Mouse (Mus musculus) v-Abl transformed pro-B cells (cell line): ENCODE results near the gene Cacng7.

Source experiments
- in situ Hi-C, 2 experiments: fragments of 400-800 bp; cut with MboI; formaldehyde crosslinking; loops; one replicate each; pipeline ENCODE4 v1.15.1; 2025; ENCODE audit not compliant: unreplicated experiment in 2 of 2

Gene Cacng7

DNA sequence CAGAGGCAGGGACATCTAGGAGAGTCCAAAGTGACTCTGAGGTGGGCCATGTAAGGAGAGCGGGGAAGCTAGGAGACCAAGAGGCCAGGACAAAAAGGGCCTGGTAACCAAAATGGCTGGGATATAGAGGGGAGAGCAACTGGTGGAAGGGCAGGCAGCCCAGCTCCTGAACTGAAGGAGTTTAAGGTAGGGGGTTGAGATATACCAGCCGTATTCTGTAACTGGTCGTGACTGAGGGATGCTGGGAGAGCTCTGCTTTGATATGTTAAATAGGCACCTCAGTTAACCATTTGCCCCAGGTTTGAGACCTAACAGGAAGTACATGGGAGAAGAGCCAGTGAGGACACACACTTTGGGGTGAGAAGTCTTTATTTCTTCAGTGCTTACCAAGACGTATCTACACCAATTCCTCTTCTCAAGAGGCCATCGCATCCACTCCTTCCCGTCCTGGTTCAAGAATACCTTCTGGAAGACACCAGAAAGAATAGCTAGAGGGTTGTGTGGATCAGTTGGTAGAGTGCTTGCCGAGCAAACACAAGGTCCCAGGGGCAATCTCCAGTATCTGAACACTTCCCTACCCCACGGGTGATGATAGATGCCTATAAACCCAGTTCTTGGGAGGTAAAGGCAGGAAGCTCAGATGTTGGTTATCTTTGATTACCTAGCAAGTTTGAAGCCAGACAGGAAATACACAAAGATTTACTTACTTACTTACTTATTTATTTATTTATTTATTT lies 31.7 kb upstream of the Cacng7 start:
- in situ Hi-C loops: loop anchor here (5.0 kb wide), 4 partner anchors 34 to 74 kb away; no protein-coding TSS in a partner anchor

DNA sequence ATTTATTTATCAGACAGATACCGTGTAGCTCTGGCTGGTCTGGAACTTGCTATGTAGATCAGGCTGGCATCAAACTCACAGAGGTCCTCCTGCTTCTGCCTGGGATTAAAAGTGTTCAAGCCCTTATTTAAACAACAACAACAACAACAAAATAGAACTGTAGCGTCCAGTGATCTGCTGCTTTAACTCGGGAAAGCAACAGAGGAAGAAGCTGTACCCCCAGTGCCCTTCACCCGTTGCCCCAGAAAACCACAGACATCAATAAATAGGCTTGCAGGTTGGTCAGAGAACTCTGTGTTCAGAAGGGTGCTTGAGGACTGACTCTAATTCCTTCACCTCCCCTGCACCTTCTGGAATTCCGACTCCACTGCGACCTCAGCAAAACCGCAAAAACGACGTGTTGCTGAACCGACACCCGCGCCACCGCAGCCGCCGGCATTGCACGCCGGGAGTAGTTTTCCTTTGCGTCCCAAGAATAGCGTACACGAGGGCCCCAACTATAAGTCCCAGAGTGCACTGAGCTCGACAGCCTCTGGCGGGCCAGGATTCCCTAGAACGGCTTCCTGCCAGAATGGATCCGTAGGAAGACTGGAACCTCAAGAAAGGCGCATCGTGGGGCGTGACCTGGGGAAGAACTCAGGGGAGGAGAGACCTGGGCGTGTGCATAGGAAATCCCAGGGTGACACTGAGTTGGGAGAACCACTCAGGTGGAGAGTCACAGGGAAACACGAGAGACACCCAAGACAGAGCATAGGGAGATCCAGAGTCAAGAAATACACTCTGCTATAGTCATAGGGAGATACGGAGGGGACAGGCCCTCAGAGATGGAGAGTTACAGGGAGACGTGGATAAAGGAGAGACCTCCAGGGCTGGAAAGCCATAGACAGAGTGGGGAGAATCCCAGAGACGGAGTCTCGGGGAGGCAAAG lies 30.9 kb upstream of the Cacng7 start:
- in situ Hi-C loops: loop anchor here (5.0 kb wide), 4 partner anchors 35 to 75 kb away; no protein-coding TSS in a partner anchor

DNA sequence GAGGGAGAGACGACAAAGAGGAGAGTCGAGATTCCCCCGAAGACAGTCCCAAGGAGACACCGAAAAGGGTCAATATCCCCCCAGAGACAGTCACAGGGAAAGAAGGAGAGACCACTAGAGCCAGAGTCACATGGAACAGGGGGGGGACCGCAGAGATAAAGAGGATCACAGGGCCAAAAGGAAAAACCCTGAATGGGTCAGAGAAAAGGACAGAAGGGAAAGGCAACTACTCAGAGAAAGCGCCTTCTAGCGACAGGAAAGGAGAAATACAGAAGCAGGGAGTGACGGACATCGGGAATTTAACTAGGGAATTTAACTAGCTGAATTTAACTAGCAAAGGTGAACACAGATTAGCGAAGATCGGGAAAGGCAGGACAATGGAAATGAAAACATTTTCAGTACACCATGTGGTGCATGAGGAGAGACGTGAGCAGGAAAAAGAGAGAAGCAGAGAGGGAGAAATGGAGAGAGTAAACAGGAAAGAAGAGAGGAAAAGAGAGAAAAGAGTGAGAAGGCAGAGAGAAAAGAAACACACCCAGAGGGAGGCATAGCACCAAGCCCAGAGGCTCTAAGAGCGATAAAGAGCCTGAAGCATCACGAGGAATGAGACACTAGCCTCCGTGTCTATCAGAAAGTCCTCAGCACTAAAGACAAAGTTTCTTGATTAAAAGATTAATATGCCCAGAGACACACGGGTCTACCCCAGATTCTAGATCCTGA lies 30.0 kb upstream of the Cacng7 start:
- in situ Hi-C loops: loop anchor here (5.0 kb wide), 4 partner anchors 35 to 75 kb away; no protein-coding TSS in a partner anchor

DNA sequence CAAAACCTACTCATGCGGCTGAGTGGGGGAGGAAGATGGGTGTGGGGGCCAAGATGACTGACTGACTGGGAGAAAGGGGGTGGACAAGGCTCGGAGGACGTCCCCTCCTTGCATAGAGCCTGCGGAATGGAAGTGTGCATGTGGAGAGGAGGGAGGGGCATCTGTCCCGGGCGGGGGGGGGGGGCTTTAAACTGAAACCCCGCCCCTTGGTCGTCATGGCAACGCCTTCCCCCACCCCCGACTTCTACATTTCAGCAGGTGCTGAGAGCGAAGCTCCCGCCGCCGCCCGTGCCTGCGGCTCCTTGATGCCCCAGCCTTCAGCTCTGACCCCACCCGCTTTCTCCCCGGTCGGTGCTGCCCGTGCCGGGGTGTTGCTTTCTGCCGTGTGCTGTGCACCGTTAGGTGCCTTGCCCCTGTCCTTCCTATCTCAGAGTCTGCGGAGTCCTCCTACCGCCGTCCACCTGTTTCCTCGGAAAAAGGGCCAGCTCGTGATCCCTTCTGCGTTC lies 29.4 kb upstream of the Cacng7 start:
- in situ Hi-C loops: loop anchor here (5.0 kb wide), 4 partner anchors 36 to 76 kb away; no protein-coding TSS in a partner anchor

DNA sequence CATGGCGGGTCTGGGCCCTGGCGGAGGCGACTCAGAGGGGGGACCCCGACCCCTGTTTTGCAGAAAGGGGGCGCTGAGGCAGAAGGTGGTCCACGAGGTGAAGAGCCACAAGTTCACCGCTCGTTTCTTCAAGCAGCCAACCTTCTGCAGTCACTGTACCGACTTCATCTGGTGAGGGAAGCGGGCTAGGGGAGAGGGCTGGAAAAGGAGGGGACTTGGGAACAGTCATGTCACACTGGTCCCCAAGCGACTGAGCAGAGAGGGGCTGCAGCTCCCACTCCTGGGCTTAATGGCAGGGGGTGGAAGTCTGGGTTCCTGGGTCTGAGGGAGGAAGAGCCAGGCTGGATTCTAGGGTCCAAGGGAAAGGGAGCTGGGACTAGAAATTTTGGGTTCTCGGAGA lies 29.0 kb upstream of the Cacng7 start:
- in situ Hi-C loops: loop anchor here (5.0 kb wide), 4 partner anchors 36 to 76 kb away; no protein-coding TSS in a partner anchor

DNA sequence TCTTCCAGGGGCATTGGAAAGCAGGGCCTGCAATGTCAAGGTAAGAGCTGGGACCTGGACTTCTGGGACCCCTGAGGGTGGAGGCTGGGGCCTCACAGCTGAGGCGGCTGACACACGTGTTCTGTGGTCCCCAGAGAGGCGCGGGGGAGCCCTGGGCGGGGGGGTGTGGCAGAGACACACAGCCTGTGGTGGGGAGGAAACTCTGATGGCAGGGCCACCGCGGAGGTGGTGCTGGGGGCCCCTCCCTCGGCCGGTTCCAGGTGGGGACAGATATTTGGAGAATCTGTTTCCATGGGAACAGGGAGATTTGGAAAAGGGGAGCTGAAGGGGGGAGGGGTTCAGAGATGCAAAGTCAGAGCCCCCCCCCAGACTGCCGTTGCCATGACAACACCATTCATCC lies 28.5 kb upstream of the Cacng7 start:
- in situ Hi-C loops: loop anchor here (5.0 kb wide), 4 partner anchors 37 to 77 kb away; no protein-coding TSS in a partner anchor

DNA sequence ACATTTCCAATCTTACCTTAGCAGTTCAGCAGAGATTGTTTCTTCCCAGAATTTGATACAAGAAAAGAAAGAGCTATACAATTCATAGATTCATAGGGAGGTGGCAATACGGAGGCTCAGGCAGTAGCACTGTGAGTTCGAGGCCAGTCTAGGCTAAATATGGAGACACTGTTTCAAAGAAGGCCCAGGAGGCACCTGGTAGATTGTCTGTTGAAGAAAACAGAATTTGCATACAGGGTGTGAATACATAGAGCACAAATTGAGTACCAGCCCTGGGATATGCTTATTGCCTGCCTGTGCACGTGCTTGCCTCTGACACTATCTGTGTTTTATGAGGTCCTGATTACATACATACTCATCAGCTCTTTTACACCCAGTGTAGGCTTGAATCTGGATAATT lies 26.4 kb upstream of the Cacng7 start:
- in situ Hi-C loops: no loop called here

DNA sequence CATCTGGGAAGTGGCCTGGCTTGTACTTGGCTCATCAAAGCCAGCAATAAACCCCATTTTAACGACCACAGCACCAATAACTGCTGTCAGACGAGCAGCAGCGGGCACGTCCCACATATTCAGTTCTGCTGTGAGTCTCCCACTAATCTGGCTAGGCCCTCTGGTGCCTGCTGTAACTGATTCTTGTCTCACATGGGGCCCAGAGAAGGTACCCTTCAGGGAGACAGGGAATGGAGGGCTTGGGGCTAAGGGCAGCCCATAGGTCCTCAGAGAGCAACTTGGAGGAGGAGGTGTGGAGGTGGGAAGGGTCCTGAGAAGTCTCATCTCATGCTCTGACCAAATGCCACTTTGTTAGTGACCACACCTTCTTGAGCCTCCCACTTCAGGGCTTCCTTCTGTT lies 24.1 kb upstream of the Cacng7 start:
- in situ Hi-C loops: no loop called here

DNA sequence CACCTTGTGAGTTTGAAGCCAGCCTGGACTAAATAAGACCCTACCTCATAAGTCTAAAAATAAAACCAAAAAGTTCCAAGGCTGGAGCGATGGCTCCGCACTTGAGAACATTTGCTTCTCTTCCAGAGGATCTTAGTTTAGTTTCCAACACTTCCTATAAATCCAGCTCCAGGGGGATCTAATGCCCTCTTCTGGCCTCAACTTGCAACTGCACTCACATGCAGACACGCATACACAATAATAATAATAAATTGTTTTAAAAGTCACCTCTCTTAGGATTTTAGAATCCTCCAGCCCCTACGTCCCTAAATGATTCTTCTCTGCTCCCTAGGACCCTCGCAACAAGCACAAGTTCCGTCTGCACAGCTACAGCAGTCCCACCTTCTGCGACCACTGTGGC lies 22.5 kb upstream of the Cacng7 start:
- in situ Hi-C loops: no loop called here

DNA sequence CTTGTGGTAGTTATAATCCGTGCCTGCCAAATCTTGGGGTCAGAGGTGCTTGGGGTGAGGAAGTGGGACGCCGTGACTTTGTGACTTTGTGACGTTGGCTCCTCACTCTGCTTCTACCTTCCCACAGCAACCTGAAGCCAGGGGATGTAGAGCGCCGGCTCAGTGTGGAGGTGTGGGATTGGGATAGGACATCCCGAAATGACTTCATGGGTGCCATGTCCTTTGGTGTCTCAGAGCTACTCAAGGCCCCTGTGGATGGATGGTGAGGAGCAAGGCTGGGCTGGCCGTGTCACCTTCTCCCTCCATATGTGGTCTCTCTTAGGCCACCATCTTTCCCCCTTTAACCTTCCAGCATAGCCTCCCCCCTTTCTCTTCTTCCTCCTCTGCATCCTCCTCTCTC lies 19.2 kb upstream of the Cacng7 start:
- in situ Hi-C loops: no loop called here

DNA sequence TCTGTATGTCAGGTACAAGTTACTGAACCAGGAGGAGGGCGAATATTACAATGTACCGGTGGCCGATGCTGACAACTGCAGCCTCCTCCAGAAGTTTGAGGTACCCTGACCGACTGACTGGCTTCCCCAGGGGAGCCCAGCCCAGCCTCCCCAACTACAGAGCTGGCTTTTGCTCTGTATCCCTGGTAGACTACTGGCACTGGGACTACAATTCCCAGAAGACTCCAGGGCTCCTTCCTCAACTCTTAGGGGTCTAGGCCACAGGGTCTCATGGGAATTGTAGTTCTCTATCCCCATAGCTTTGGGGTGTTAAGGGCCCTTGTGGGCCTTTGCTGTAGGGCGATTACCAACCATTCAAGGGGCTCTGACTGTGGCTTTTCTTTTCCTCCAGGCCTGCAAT lies 18.6 kb upstream of the Cacng7 start:
- in situ Hi-C loops: no loop called here

DNA sequence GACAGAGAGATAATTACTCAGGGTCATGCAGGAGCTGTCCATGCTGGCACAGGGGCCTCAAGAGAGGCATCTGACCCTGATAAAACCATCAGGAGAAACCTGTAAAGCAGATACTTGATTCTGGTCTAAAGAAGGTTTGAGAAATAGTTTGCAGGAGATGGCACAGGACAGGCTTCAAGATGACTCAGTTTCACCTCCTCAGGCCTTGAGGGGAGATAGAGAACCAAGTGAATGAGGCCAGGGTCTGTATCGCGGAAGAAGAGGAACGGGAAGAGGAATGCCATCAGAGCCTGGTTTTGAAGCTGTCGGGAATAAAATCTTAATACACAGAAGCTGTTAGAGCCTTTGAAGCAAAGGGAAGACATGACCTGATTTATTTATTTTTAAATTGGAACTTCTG lies 15.1 kb upstream of the Cacng7 start:
- in situ Hi-C loops: no loop called here

DNA sequence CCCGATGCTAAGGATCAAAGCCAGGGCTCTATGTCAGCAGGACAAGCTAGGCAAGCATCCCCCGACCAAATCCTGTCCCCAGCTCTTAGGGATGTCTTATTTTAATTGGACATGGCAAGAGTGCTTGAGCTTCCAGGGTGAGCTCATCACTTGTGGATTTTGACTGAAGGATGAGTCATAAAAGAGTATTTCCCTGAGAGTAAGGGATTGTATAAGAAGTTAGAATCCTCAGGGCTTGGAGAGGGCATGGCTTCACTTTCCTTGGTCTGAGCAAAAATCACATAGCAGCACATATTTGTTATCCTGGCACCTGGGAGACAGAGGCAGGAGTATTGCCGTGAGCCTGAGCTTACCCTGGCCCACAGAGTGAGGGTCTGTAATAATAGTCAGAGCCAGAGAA lies 11.9 kb upstream of the Cacng7 start:
- in situ Hi-C loops: no loop called here

DNA sequence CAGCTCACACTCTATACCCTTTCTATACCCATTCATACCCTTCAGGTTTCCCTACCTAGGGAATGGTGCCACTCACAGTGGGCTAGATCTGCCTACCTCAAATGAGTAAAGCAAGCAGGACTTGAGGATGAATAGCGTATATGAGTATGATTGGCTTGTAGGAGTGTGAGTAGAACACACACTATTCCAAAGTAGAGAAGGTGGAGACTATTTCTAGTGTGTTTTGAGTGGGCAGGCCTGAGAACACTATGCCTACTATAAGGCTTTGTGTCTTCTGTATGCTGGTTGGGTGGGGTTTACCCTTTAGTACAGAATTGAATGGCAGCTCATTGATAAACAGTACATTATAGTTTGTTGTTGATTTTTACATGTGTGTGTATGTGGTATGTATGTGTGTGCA lies 8.9 kb upstream of the Cacng7 start:
- in situ Hi-C loops: no loop called here

DNA sequence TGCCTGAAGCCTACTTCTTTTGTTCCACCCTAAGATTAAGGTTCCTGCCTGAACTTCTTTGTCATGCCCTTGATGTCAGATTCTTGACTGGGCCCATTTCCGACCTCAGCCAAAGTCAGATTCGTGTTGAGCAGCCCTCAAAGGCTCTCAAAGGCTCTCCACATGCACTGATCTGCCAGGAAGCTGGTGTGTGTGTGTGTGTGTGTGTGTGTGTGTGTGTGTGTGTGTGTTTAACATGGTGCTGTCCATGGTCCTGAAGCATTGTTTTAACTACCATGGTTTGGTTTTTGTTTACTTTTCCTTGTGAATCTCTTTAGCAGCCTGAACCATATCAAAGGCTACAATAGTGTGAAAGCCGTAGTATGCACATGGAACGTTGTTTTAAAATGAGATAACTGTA lies 4.8 kb upstream of the Cacng7 start:
- in situ Hi-C loops: no loop called here

DNA sequence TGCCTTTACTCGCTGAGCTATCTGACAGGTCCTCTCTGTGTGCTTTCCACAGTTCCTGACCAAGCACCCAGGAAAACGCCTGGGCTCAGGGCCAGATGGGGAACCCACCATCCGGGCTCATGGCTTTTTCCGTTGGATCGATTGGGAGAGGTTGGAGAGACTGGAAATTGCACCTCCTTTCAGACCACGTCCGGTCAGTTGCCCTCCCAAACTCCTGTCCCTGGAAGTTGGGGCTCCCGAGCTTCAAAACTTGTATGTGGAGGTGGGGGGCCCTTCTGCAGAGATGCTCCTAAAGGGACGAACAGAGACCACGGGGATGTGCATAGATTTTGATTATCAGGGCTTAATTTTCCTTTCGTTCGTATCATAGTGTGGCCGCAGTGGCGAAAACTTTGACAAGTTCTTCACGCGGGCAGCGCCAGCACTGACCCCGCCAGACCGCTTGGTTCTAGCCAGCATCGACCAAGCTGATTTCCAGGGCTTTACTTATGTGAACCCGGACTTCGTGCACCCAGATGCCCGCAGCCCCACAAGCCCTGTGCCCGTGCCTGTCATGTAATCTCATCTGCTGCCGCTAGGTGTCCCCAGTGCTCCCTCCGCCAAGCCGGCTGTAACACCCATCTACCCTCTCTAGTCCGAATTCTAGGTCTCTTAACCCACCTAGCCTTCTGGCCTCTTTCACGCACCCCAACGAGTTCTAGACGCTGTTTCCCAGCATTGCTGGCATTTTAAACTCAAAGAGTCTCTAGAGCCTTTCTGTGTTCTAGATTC lies 2.8 kb upstream of the Cacng7 start:
- in situ Hi-C loops: no loop called here

DNA sequence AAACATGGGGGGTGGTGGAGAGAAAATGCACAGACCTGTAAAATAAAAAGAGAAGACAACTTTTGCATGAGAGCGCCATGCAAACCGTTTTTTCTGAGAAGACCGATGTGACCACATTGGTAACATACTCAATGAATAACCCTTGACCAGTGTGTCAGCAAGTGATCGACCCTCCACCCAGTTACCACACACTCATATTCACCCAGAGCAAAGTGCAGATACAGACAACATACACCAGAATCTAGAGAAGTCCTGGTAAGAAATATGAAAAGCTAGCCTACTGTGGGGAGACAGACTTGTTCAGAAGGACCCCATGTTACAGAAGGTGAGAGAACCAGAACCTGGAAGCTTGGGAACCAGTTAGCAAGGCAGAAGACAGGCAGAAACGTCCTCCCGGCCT lies 1.6 kb upstream of the Cacng7 start:
- in situ Hi-C loops: no loop called here

DNA sequence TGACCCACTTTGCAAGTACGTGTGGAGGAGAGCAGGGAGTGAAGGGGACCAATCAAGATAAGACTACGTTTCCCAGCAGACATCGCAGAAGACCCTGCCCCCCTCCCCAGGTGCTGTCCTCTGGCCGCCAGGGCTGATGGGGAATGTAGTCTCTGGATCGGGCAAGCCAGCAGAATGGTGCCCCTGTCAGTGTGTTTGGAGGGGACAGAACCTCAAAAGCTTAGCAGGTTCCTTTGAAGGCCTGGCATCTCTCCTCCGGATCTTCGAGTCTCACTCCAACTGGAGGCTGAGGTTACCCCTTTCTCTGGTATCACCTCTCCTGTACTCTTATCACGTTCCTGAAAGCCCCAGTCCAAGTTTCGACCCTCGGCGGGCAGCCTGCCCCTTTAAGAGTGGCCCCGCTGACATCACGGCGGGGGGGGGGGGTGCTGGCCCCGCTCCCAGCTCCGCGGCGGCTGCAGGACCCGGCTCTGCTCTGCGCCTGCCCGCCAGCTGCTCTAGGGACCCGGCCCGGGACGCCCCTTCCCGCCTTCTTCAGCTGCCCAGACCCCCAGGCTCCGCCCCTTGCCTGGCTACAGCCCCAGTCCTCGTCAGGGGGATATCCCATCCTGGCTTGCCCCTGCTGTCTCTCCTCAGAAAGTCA lies 1.1 kb upstream of the Cacng7 start:
- in situ Hi-C loops: no loop called here

DNA sequence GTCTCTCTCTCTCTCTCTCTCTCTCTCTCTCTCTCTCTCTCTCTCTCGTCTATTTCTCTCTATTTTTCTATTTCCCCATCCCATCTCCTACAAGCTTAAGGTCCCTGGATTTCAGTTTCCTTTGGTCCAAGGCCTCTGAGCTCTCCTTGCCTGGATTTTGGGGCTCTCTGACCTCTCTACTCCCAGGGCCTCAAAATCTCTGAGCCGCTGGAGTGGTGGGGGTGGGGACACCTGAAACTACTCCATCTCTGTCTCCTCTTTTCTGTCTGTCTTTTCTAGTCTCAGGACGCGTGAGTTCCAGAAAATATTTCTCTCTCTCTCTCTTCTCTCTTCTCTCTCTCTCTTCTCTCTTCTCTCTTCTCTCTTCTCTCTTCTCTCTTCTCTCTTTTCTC lies 535 bp upstream of the Cacng7 start:
- in situ Hi-C loops: no loop called here
